Mouse (Mus musculus): ENCODE results near the gene Olfr478. TPM values are rescaled to one million over a fixed set of nuclear protein-coding genes. Genes with fewer than 3 reads are reported as not detected.

The Olfr478 gene
- polyA plus RNA-seq (2012; ENCODE audit: low replicate concordance) = not detected in 2 replicates

GRCm38 (mm10) chr7:108033889-108034288 lies at the start of gene Olfr478:
Gene Olfr478 (minus strand): TSS chr7:108033989.

GRCm38 (mm10) chr7:108079555-108079954 lies 45.8 kb upstream of the Olfr478 start, which contains the start of gene Olfr481:
Gene Olfr481 (plus strand): TSS chr7:108079855.

GRCm38 (mm10) chr7:108067246-108067645 lies 33.5 kb upstream of the Olfr478 start, which contains the start of gene Olfr480:
Gene Olfr480 (minus strand): TSS chr7:108067346.

GRCm38 (mm10) chr7:108050393-108050792 lies 16.6 kb upstream of the Olfr478 start, which contains the start of gene Olfr479:
Gene Olfr479 (plus strand): TSS chr7:108050693.

GRCm38 (mm10) chr7:107986393-107986792 lies 47.4 kb downstream of the Olfr478 start, which contains the start of gene Olfr477:
Gene Olfr477 (plus strand): TSS chr7:107986693.

Other genes starting within 250 kb of the Olfr478 start
- gene Ovch2, start 232.8 kb downstream of the Olfr478 start, polyA plus RNA-seq (2012; ENCODE audit: low replicate concordance) = not detected in 2 replicates
- not detected in 2 replicates for gene Olfr467, start 221.7 kb downstream of the Olfr478 start, polyA plus RNA-seq (2012; ENCODE audit: low replicate concordance)
- gene Olfr469, start 208.4 kb downstream of the Olfr478 start, polyA plus RNA-seq (2012; ENCODE audit: low replicate concordance) = not detected in 2 replicates
- not detected in 2 replicates for gene Olfr470, start 186.5 kb downstream of the Olfr478 start, polyA plus RNA-seq (2012; ENCODE audit: low replicate concordance)
- gene Olfr472, start 136.1 kb downstream of the Olfr478 start, polyA plus RNA-seq (2012; ENCODE audit: low replicate concordance) = not detected in 2 replicates
- gene Olfr473, start 103.5 kb downstream of the Olfr478 start, polyA plus RNA-seq (2012; ENCODE audit: low replicate concordance) = not detected in 2 replicates
- not detected in 2 replicates for gene Olfr474, start 79.3 kb downstream of the Olfr478 start, polyA plus RNA-seq (2012; ENCODE audit: low replicate concordance)
- gene Olfr476, start 69.2 kb downstream of the Olfr478 start, polyA plus RNA-seq (2012; ENCODE audit: low replicate concordance) = not detected in 2 replicates
- gene Olfr477, start 47.3 kb downstream of the Olfr478 start, polyA plus RNA-seq (2012; ENCODE audit: low replicate concordance) = not detected in 2 replicates
- gene Olfr479, start 16.7 kb upstream of the Olfr478 start, polyA plus RNA-seq (2012; ENCODE audit: low replicate concordance) = not detected in 2 replicates
- not detected in 2 replicates for gene Olfr480, start 33.4 kb upstream of the Olfr478 start, polyA plus RNA-seq (2012; ENCODE audit: low replicate concordance)
- 0.03 TPM in 1 of 2 replicates, not detected in the other for gene Olfr481, start 45.9 kb upstream of the Olfr478 start, polyA plus RNA-seq (2012; ENCODE audit: low replicate concordance)
- gene Olfr482, start 63.6 kb upstream of the Olfr478 start, polyA plus RNA-seq (2012; ENCODE audit: low replicate concordance) = not detected in 2 replicates
- not detected in 2 replicates for gene Olfr483, start 66.9 kb upstream of the Olfr478 start, polyA plus RNA-seq (2012; ENCODE audit: low replicate concordance)
- gene Olfr484, start 93.5 kb upstream of the Olfr478 start, polyA plus RNA-seq (2012; ENCODE audit: low replicate concordance) = not detected in 2 replicates
- not detected in 2 replicates for gene Olfr485, start 125.9 kb upstream of the Olfr478 start, polyA plus RNA-seq (2012; ENCODE audit: low replicate concordance)
- not detected in 2 replicates for gene Olfr486, start 138.8 kb upstream of the Olfr478 start, polyA plus RNA-seq (2012; ENCODE audit: low replicate concordance)
- gene Olfr487, start 180.6 kb upstream of the Olfr478 start, polyA plus RNA-seq (2012; ENCODE audit: low replicate concordance) = not detected in 2 replicates
- gene Olfr488, start 224.4 kb upstream of the Olfr478 start, polyA plus RNA-seq (2012; ENCODE audit: low replicate concordance) = 0.08 TPM in 1 of 2 replicates, not detected in the other

Measured in leukemia stem cell, adult 10-12 weeks (primary cell).